Mouse (Mus musculus) mouse embryonic stem cell (cell line): ENCODE data around the gene Gpd1l.
"Not testable (repeated sequence)": the region's sequence is repeated elsewhere in the genome, so short reads cannot be mapped to it uniquely, and the experiment has no call there.

Source experiments
- in situ Hi-C, 2 experiments: fragments of 300-500 bp; cut with MboI; formaldehyde crosslinking; loops; 1 replicate in 1 of 2; 3 replicates in 1 of 2; pipeline ENCODE4 v1.14.3; 2019 to 2020; ENCODE audit warnings: low sequenced_read_pairs in 2 of 2, low pct_unique_long_range_greater_than_20kb in 1 of 2, mixed read lengths in 1 of 2; ENCODE audit not compliant: unreplicated experiment in 1 of 2

Gene Gpd1l

DNA sequence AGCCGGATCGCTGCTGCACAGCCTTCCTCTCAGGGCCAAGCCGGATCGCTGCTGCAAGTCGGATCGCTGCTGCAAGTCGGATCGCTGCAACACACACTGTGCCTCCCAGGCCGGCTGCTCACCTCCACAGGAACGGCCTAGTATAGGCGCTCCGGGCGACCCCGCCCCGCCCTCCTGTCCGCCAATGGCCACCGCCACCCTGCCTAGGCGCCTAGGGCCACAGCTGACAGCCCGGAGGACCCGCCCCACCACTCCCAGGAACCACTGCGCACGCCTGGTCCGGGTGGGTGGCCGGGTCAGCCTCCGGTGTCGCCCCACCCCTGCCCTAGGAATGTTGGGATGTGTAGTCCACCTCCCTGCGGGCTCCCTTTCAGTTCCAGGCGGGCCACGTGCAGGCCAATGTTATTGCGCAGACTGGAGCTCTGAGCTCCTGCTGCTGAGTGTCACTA lies at the start of gene Gpd1l:
Gene Gpd1l (minus strand): TSS at position 265 of the 449 bp plus-strand sequence.
- in situ Hi-C loops = no loop called here

GRCm38 (mm10) chr9:114982689-114983360 lies 49.0 kb upstream of the Gpd1l start, which contains the start of gene Rps27rt:
Gene Rps27rt (minus strand): TSS chr9:114982739.
- in situ Hi-C loops = no loop called here

DNA sequence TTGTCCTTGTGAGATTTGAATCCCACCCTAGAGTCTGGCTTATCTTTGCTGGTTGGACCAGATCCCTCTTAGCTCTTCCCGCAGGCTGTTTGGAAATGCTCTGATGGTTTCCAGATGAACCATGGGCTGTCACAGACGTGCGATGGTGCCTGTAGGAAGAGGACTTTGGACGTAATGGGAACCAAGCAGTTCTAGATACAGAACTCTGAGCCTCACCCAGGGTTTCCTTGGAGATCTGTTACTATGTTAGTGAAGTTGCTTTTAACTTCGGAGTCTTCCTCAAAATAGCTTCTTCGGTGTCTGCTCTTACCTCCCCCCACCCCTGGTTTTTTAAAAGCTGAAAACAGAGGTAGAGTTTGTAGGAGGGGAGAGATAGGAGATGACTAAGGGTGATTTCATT lies 46.2 kb upstream of the Gpd1l start:
- in situ Hi-C loops = no loop called here

GRCm38 (mm10) chr9:114978281-114979111 lies 44.7 kb upstream of the Gpd1l start, which contains the start of gene Osbpl10:
Gene Osbpl10 (plus strand): TSS chr9:114978569.
- in situ Hi-C loops = no loop called here

DNA sequence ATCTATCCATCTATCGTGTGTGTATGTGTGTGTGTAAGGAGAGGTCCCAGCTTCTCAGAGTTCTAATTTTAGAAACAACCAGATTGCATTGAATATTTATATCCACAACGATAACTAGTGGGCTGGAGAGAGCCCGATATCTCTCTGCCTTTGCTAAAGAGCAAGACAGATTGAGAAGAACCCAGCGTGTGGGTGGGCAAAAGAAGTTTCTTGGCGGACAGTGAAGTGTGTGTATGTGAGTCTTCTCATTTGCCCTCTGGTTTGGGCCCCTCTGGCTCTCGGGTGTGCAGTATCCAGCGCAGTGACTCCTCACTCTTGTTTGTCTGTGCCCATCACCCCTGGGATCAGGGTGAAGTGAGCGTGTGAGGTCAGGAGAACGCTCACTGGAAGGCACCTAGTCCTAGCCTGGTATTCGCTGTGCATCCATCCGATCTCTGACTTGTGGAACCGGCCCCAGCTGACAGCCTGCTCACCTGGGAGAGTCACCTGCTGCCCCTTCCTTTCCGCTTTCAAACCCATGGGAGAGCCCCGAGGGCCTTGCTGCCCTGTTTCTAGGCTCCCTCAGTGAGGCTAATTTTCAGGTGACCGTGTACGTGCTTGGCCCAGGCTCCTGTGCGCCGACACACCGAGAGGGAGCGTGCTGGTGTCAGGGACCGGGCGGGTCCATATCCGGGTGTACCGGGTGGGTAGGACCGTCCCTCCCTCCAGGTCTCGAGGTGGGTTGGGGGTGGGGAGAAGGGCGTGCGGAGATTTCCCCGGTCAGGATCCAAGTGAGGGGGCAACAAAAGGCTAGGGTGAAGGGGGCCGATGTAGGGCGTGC lies 43.9 kb upstream of the Gpd1l start:
- in situ Hi-C loops = no loop called here

- in situ Hi-C loops = not testable (repeated sequence)
Measured at GRCm38 (mm10) chr9:114966286-114966685, 32.5 kb upstream of the Gpd1l start.

GRCm38 (mm10) chr9:114964093-114964492 lies 30.3 kb upstream of the Gpd1l start:
- in situ Hi-C loops = no loop called here

GRCm38 (mm10) chr9:114960844-114961243 lies 27.1 kb upstream of the Gpd1l start:
- in situ Hi-C loops = no loop called here

GRCm38 (mm10) chr9:114960043-114960789 lies 26.4 kb upstream of the Gpd1l start:
- in situ Hi-C loops = no loop called here

DNA sequence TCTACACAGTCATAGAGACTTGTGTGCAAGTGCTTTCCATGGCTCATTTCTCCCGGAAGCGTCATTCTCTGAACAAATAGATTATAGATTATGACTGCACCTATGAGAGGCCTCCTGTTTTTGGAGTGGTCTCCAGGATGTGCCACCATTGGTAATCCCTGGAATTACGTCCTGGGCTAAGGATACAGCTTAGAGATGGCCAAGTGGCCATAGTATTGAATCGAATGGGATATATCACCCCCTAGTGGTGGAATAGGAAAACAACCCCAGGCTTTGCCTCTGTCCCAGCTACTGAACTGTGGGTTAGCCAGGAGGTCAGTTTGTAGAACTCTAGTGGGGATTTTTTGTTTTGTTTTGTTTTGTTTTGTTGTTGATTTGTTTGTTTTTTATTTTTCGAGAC lies 23.2 kb upstream of the Gpd1l start:
- in situ Hi-C loops = no loop called here

- in situ Hi-C loops = no loop called here
Measured at GRCm38 (mm10) chr9:114955340-114955739, 21.6 kb upstream of the Gpd1l start.

GRCm38 (mm10) chr9:114952866-114953265 lies 19.1 kb upstream of the Gpd1l start:
- in situ Hi-C loops = no loop called here

DNA sequence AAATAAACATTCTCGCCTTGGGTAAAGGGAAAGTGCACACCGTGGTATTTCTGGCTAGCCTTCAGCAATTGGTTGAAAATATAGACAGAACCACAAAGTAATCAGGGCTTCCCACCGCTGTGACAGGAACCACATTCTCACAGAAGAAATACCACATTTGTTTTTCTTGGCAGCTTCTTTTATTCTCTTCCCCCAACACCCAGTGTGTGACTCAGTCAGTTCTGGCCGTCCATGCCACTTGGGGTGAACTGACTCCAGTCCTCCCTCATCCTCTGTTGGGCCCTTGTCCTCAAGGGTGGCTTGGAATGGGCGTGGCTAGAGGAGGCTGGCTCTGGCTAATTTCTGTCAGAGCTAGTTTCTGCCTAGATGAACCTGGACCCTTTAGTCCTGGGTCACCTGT lies 14.6 kb upstream of the Gpd1l start:
- in situ Hi-C loops = no loop called here

DNA sequence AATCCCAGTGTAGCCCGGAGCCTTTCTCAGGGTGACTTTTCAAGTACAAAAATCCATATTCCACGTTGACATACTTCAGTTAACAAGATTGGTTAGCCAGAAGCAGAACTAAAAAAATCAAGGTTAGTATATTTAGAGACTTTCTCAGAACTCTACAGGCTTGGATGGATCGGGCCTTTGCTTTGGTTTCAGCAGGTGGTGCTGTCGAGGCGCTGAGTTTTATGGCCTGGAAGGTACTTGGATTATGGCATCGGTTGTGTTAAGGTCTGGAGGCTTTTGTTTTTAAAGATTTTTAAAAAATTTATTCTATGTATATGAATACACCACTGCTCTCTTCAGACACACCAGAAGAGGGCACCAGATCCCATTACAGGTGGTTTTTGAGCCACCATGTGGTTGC lies 11.8 kb upstream of the Gpd1l start:
- in situ Hi-C loops = no loop called here

- in situ Hi-C loops = no loop called here
Measured at GRCm38 (mm10) chr9:114944642-114945041, 10.9 kb upstream of the Gpd1l start.

GRCm38 (mm10) chr9:114936687-114937086 lies 2.9 kb upstream of the Gpd1l start:
- in situ Hi-C loops = no loop called here

GRCm38 (mm10) chr9:114935321-114935720 lies 1.5 kb upstream of the Gpd1l start:
- in situ Hi-C loops = no loop called here

DNA sequence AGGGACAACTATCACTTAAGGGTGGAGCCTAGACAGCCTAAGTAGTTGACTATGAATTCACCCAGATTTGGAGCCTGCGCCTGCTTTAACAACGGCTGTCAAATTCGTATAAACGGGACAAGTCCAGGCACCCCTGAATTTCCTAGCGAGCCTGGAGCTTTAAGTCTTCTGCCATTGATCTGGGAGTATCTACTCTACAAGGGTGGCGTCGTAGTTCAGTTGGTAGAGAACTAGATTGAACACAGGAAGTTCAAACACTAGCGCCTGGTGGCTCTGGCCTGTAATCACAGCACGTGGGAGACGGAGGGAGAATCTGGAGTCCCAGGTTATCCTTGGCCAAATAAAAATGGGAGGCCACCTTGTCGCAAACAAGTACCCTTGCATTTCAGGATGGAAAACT lies 444 bp upstream of the Gpd1l start:
- in situ Hi-C loops = no loop called here
